Mouse (Mus musculus): ENCODE data around the gene Nckap5l.

DNA sequence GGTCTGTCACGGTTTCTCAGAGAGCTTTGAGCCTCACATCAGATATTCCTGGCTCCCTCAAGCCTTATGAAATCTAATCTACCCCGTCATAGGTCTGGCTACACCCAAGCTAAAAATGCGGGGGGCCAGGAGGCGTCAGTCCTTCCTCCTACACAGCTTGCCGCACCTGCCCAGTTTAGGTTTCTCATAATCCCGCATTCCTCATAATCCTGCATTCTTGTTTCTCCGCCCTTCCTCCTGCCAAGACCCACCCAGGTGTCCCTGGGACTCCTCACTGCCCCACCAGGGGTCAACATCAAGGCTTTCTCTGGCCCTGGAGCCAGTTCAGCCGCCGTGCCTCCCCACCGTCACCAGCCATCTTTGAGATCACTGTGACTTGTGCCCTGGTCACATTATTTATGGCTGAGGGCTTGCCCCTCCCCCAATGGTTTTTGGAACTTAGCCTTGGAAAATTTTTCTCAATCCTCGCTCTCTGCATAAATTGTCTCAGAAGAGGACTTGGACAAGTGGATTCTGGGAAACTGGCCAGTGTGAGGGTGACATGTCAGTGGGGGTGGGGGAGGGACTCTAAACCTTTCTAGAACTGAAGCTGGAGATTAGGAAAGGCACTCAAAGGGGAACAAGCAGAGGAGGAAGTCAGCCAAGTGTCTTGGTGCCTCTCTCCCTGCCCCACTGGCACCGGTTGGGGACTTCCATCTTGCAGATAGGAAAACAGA, 40.1 kb upstream of the Nckap5l start:
- TF ChIP-seq ZNF384 (IDR thresholded peaks at IDR 0.05; ENCODE audit: low read depth, low read length), result no peak
- no peak for TF ChIP-seq ZC3H11A (IDR thresholded peaks at IDR 0.05; ENCODE audit: borderline replicate concordance, low read depth, low read length)
- no peak for TF ChIP-seq CHD2 (IDR thresholded peaks at IDR 0.05; ENCODE audit: low read depth, low read length)
- TF ChIP-seq MAFK (IDR thresholded peaks at IDR 0.05; ENCODE audit: insufficient read depth, low read depth, low read length), result no peak
- no peak for TF ChIP-seq HCFC1 (IDR thresholded peaks at IDR 0.05; ENCODE audit: borderline replicate concordance, insufficient read depth, low read length)

Measured in ES-E14 (cell line).